Mouse (Mus musculus): ENCODE data around the gene Rdh8. TPM values are rescaled to one million over a fixed set of nuclear protein-coding genes. Genes with fewer than 3 reads are reported as not detected.
"Not testable (repeated sequence)": the region's sequence is repeated elsewhere in the genome, so short reads cannot be mapped to it uniquely, and the experiment has no call there.

Gene Rdh8
- total and polyA plus RNA-seq, 3 experiments: not detected

GRCm38 (mm10) chr9:20830901-20831643 lies 12.8 kb downstream of the Rdh8 start:
- no peaks in the 10 kb centered on the region for H3K9me3 ChIP-seq (replicated peaks)
- DNase-seq (ENCODE audit: low spot score) (peak; percentile 58), ATAC-seq (ENCODE audit: extremely low read depth, insufficient number of reproducible peaks, low FRiP score, poor library complexity, severe bottlenecking) (peak; percentile 34; the same call in 1 of the 2 replicates)
- TF ChIP-seq POLR2AphosphoS5 (IDR thresholded peaks at IDR 0.05; ENCODE audit: insufficient replicate concordance, low read depth, low read length) (no peak), GATA2 (IDR thresholded peaks at IDR 0.05; ENCODE audit: borderline replicate concordance, low read depth, low read length) (no peak), CTCF (IDR thresholded peaks at IDR 0.05; ENCODE audit: low read depth, low read length) (peak; percentile 69), TAL1 (conservative IDR thresholded peaks at IDR 0.05; ENCODE audit: low read depth, low read length) (no peak), GATA1 (IDR thresholded peaks at IDR 0.05; ENCODE audit: borderline replicate concordance, low read length) (no peak)
- H3K36me3 ChIP-seq (replicated peaks): no peaks in the 10 kb centered on the region
- H3K4me3 ChIP-seq (ENCODE audit: low read depth, low read length): no peak overlapping the region; the same call in 1 of the 2 replicates
- peaks cover 3% of the 10 kb centered on the region; the same call in 1 of the 2 replicates for H3K4me1 ChIP-seq (ENCODE audit: insufficient read depth, low read depth, low read length)
- peaks cover 19% of the 10 kb centered on the region for H3K27me3 ChIP-seq (ENCODE audit: insufficient read depth, low read length)

- H3K9me3 ChIP-seq (replicated peaks): no peaks in the 10 kb centered on the region
- DNase-seq (ENCODE audit: low spot score): no peak
- no peaks in the 10 kb centered on the region for H3K36me3 ChIP-seq (replicated peaks)
- no peak overlapping the region for H3K4me3 ChIP-seq (ENCODE audit: low read depth, low read length)
- peaks cover 16% of the 10 kb centered on the region for H3K27me3 ChIP-seq (ENCODE audit: insufficient read depth, low read length)
- peaks cover 3% of the 10 kb centered on the region; the same call in 1 of the 2 replicates for H3K4me1 ChIP-seq (ENCODE audit: insufficient read depth, low read depth, low read length)
- no peak for ATAC-seq (ENCODE audit: extremely low read depth, insufficient number of reproducible peaks, low FRiP score, poor library complexity, severe bottlenecking)
- no peak for TF ChIP-seq TAL1 (conservative IDR thresholded peaks at IDR 0.05; ENCODE audit: low read depth, low read length)
- TF ChIP-seq POLR2AphosphoS5 (IDR thresholded peaks at IDR 0.05; ENCODE audit: insufficient replicate concordance, low read depth, low read length): no peak
- no peak for TF ChIP-seq GATA1 (IDR thresholded peaks at IDR 0.05; ENCODE audit: borderline replicate concordance, low read length)
- no peak for TF ChIP-seq CTCF (IDR thresholded peaks at IDR 0.05; ENCODE audit: low read depth, low read length)
- TF ChIP-seq GATA2 (IDR thresholded peaks at IDR 0.05; ENCODE audit: borderline replicate concordance, low read depth, low read length): no peak
Measured at GRCm38 (mm10) chr9:20834881-20835280, 16.6 kb downstream of the Rdh8 start.

GRCm38 (mm10) chr9:20835431-20835954 lies 17.2 kb downstream of the Rdh8 start:
- not testable (repeated sequence) for H3K4me1 ChIP-seq (ENCODE audit: insufficient read depth, low read depth, low read length); H3K4me3 ChIP-seq (ENCODE audit: low read depth, low read length); H3K9me3 ChIP-seq (replicated peaks); H3K36me3 ChIP-seq (replicated peaks); ATAC-seq (ENCODE audit: extremely low read depth, insufficient number of reproducible peaks, low FRiP score, poor library complexity, severe bottlenecking); DNase-seq (ENCODE audit: low spot score); H3K27me3 ChIP-seq (ENCODE audit: insufficient read depth, low read length)

DNA sequence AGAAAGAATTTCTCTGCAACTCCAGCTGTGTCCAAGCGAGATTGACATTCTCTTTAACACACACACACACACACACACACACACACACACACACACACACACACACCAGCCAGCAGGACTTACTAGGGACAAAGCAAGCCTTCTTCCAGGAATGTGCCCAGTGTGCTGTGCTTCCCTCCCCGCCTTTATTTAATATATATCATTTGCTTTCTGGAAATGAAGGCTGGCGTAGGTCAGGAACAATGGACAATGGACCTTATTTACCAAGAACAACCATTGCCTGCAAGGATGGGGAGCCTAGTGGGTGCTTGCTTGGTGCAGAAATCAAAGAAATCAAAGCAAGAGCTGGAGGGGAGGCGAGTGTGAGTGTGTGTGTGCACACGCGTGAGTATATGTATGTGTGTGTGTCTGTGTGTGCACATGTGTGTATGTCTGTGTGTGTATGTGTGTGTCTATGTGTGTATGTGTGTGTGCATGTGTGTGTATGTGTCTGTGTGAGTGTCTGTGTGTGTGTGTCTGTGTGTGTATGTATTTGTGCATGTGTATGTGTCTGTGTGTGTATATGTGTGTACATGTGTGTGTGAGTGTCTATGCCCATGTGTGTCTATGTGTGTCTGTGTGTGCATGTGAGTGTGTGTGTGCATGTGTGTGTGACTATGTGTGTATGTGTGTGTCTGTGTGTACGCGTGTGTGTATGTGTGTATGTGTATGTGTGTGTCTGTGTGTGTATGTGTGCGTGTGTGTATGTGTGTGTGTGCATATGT lies 19.1 kb downstream of the Rdh8 start:
- no peaks in the 10 kb centered on the region for H3K36me3 ChIP-seq (replicated peaks)
- peaks cover 4% of the 10 kb centered on the region for H3K27me3 ChIP-seq (ENCODE audit: insufficient read depth, low read length)

DNA sequence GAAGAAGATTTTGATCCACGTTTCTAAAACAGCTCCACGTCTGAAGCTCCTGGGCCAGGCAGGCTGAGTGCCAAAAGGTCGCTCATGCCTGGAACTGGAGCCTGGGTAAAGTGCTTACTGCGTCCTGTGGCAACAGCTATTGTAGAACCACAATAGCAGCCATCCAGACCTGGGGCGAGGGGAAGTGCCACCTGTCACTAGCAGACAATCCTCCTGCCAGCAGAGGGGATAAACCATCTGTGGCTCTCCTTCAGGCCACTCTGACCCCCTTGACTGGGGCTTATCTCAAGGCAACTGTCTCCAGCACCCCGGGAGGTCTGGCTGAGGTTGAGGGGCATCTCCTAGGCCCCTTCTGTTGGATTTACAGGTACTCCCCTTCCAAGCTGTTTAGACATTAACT lies 20.6 kb downstream of the Rdh8 start:
- ATAC-seq (ENCODE audit: extremely low read depth, insufficient number of reproducible peaks, low FRiP score, poor library complexity, severe bottlenecking) (no peak), DNase-seq (ENCODE audit: low spot score) (no peak)
- Histone ChIP-seq H3K27me3 (ENCODE audit: insufficient read depth, low read length) (peaks cover 4% of the 10 kb centered on the region), H3K9me3 (replicated peaks) (no peaks in the 10 kb centered on the region), H3K4me3 (ENCODE audit: low read depth, low read length) (no peak overlapping the region), H3K4me1 (ENCODE audit: insufficient read depth, low read depth, low read length) (no peaks in the 10 kb centered on the region), H3K36me3 (replicated peaks) (no peaks in the 10 kb centered on the region)
- TF ChIP-seq TAL1 (conservative IDR thresholded peaks at IDR 0.05; ENCODE audit: low read depth, low read length) (no peak), POLR2AphosphoS5 (IDR thresholded peaks at IDR 0.05; ENCODE audit: insufficient replicate concordance, low read depth, low read length) (no peak), GATA2 (IDR thresholded peaks at IDR 0.05; ENCODE audit: borderline replicate concordance, low read depth, low read length) (no peak)

More for the DNA sequence above, 19.1 kb downstream of the Rdh8 start:
- Histone ChIP-seq H3K4me1 (ENCODE audit: insufficient read depth, low read depth, low read length) (no peaks in the 10 kb centered on the region), H3K9me3 (replicated peaks) (no peaks in the 10 kb centered on the region), H3K4me3 (ENCODE audit: low read depth, low read length) (no peak overlapping the region; the same call in 1 of the 2 replicates)
- TF ChIP-seq GATA1 (IDR thresholded peaks at IDR 0.05; ENCODE audit: borderline replicate concordance, low read length) (no peak), GATA2 (IDR thresholded peaks at IDR 0.05; ENCODE audit: borderline replicate concordance, low read depth, low read length) (no peak), CTCF (IDR thresholded peaks at IDR 0.05; ENCODE audit: low read depth, low read length) (no peak), POLR2AphosphoS5 (IDR thresholded peaks at IDR 0.05; ENCODE audit: insufficient replicate concordance, low read depth, low read length) (no peak), TAL1 (conservative IDR thresholded peaks at IDR 0.05; ENCODE audit: low read depth, low read length) (no peak)
- DNase-seq (ENCODE audit: low spot score) (no peak), ATAC-seq (ENCODE audit: extremely low read depth, insufficient number of reproducible peaks, low FRiP score, poor library complexity, severe bottlenecking) (no peak)

DNA sequence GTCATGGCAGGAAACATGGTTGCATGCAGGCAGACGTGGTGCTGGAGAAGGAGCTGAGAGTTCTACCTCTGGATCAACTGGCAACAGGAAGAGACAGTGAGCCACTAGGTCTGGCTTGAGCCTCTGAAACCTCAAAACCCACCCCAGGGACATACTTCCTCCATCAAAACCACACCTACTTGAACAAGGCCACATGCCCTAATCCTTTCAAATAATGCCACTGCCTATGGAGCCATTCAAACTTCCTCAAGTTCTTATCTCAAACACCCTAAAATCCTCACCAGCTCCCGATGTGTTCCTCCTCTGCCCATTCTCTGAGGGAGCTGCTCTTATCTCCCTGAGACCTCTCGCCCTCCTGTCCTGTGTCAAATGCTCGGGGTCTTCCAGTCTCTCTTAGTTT lies 23.9 kb downstream of the Rdh8 start:
- DNase-seq (ENCODE audit: low spot score) (no peak), ATAC-seq (ENCODE audit: extremely low read depth, insufficient number of reproducible peaks, low FRiP score, poor library complexity, severe bottlenecking) (no peak)
- Histone ChIP-seq H3K4me1 (ENCODE audit: insufficient read depth, low read depth, low read length) (no peaks in the 10 kb centered on the region), H3K9me3 (replicated peaks) (no peaks in the 10 kb centered on the region), H3K4me3 (ENCODE audit: low read depth, low read length) (no peak overlapping the region), H3K36me3 (replicated peaks) (no peaks in the 10 kb centered on the region), H3K27me3 (ENCODE audit: insufficient read depth, low read length) (peaks cover 16% of the 10 kb centered on the region)
- TF ChIP-seq GATA2 (IDR thresholded peaks at IDR 0.05; ENCODE audit: borderline replicate concordance, low read depth, low read length): no peak
- no peak for TF ChIP-seq POLR2AphosphoS5 (IDR thresholded peaks at IDR 0.05; ENCODE audit: insufficient replicate concordance, low read depth, low read length)
- TF ChIP-seq CTCF (IDR thresholded peaks at IDR 0.05; ENCODE audit: low read depth, low read length): no peak
- TF ChIP-seq GATA1 (IDR thresholded peaks at IDR 0.05; ENCODE audit: borderline replicate concordance, low read length): no peak
- no peak for TF ChIP-seq TAL1 (conservative IDR thresholded peaks at IDR 0.05; ENCODE audit: low read depth, low read length)
